Mouse (Mus musculus) urinary bladder, postnatal 25 days (tissue): ENCODE data around the gene Nudt9.

ENCODE experiments used
- DNase-seq: peaks from one replicate; pipeline ENCODE4 v3.0.0; 2022; ENCODE audit warnings: low spot score

Gene Nudt9

DNA sequence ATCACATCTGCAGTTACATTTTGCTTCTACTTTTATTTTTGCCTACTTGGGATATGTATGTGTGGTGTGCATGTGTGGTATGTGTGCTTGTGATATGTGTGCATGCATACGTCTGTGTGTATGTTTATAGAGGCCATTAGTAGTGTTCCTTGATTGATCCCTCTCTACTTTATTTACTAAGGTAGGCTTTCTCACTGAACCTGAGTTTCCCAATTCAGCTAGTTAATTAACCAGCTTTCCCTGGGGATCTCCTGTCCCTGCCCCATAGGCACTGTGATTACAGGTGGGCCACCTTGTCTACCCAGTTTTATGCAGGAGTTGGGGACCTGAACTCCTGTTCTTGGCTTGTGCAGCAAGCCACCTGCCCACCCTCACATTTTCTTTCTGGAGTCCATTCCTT, 9.4 kb upstream of the Nudt9 start:
- DNase-seq: no peak

DNA sequence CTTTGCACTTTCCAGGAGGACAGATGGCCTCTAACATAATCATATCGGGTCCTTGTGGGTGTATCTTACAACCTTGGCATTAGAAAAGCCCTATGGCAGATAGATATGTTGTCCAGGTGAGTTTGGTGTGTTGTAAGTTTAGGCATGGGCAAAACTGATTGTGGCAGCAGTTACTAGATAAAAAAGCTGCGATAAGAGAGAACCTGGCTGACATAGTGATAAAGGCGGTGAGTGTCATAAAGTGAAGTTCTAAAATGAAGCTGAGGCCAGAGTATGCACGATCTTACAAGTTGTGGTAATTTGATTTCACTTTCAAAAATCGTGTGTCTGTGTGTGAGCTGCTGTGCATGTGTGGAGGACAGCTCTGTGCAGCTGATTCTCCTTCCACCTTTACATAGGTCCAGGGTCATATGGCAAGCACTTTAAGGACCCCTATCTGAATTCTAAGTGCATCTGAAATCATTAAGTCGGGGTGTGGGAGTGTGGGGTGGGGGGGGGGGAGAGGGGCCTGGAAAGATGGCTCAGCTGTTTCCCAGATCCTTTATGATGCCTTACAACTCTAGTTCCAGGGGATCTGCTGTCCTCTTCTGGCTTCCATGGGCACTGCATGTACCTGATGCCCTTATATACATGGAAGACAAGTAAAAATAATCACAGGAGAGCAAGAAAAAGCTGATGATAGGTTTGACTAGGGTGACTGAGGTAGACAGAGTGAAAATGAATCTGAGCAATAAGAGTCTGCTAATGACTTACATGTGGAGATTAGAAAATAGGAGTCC, 6.8 kb upstream of the Nudt9 start:
- no peak for DNase-seq

DNA sequence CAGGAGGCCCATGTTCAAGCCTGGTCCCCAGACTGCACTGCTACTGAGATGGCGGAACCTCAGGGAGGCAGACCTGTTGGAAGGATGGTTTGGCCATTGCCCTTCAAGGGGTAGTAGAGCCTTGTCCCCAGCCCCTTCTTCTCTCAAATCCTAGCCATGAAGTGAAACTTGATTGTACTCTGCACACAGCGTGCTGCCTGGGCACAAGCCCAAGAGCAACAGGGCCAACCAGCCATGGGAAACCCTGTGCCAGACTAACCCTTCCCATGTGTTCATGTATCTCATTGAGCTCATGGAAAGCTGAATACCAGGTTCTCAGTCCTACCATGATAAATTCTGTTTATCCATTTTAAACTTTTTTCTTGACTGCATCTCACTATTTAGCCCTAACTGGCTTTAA, 3.2 kb upstream of the Nudt9 start:
- no peak for DNase-seq

DNA sequence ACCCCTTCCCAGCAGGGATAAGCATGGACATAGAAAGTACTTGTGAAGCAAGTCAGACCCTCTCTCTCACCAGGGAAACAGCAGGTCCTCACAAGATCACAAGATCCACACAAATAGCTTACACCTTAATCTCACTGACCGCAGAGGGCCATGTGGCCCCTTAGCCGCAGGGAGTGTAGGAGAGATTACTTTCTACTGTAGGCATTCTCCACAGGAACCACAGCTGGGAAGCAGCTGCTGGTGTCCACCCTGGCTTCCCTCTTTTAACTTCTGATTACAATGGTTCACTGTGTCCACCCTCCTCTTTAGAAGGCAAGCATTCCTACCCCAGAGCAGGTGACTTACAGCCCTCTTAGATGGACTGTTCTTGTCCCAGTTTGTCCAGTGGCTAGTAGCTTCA, 2.4 kb upstream of the Nudt9 start:
- DNase-seq: no peak

DNA sequence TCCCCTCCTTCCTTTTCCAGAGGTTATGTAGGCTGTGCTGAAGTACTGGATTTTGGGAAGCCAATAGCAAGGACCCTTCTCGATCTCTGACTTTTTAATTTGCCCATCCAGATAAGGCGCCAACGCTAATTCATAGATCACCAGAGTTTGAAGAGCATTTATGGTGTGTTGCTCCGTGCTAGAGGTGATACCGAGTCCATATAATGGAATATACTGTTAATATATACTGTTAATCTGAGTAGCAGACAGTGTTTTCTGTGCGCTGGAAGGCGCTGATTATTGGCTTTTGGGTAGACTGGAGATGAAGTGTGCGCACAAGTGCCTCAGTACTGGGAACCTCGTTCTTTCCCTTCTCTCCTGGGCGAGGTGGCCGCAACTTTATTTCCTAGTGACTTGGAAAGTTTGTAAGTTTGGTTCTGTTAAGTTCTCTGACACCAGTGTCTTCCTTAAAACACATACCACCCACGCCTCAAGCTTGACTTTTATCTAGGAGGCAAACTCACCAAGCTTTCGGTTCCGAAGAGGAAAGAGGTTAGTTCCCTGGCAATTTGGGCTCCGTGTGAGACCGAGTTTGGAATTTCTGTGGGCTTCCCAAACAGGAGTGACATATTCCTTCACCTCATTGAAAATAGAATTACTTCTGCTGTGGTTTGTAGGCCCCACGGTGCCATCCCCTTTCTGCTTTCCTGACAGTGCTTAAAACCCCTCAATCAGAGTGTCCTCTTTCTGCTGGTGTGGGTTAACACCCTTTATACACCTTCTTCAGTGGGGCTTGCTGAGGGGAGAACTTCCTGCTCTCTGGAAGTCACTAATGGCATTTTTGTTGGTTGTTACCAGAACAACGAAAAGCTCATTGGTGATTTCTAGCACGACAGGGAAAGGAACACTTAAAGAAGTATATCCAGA, 1.3 kb downstream of the Nudt9 start:
- DNase-seq: no peak

DNA sequence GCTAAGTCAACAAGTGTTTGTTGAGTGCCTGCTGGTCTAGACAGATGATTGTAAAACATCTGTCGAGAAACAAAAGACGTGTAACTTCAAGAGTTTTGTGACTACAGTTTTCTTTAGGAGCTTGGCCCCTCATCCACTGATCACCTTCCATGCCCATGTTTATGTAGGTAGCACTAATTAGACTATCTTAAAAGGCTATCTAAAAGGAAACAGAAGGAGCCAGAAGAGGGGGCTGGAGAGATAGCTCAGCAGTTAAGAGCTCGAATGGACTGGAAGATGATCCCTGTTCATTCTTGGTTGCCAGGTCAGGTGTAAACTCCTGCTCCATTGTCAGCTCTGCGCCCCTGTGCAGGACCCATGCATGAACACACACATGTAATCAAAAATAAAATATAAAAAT, 2.0 kb downstream of the Nudt9 start:
- no peak for DNase-seq

DNA sequence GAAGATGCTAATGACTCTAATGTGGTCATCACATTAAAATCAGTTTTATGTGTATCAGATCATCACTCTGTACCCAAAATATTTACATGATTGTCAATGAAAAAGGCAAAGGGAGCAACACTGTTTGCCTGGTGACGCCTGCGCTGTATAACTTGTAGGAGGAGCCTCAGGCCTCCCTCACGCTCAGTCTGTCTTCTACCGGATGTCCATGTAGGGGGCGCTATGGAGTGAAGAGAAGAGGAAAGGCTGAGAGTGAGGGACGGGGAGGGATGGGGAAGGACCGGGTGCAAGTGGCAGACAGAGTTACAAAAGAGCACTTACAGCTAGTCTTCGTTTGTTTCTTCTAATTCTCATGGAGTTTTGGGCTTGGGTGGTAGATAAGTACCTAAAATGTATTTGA, 6.8 kb downstream of the Nudt9 start:
- no peak for DNase-seq

DNA sequence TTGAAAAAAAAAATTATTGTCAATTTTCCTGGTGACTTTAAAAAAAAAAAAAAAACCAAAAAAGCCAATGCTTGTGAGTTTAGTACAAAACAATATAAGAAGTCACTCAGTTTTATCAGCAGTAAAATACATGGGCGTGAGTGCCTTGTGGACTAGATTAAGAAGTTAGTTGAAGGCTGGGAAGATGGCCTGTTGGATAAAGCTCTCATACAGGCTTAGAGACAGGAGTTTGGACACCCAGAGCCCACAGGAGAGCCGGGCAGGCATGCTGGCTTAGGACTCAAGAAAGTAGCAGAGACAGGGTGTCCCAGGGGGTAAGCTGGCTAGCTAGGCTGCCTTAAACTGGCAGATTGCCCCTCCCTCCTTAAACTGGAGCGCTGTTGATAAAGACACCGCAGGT, 8.8 kb downstream of the Nudt9 start:
- no peak for DNase-seq

DNA sequence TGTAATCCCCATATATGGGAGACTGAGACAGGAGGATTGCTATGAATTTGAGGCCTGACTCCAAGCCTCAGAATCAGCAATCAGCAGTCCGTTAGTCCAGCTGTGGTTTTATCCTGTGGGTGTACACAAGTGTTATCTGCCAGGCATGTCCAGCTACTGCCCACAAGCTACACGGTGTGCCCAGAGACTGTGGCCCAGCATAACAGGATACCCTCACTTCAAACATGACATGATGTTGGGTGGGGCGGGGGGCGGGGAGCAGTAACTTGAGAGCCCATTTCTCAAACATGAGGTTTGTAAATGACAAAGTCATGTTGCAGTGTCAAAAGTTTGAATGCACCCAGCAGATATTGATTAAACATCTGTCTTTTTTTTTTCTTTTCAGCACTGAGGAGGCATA, 9.7 kb downstream of the Nudt9 start:
- DNase-seq: no peak

DNA sequence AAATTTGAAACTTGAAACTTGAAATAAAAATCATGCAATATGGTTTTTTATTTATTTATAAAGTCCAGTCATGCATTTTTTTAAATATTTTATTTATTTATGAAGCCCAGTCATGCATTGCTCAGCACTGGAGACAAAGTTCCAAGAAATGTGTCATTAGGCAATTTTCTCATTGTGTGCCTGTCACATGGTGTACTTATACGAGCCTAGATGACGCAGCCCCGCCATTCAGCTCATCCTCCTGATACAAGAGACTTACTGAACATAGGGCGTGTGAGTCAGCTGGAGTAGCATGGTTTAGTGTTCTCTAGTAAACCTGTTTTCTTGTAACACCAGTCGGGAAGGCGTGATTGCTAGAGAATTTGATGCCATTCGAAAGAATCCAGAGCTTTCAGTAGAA, 10.2 kb downstream of the Nudt9 start:
- DNase-seq: no peak

DNA sequence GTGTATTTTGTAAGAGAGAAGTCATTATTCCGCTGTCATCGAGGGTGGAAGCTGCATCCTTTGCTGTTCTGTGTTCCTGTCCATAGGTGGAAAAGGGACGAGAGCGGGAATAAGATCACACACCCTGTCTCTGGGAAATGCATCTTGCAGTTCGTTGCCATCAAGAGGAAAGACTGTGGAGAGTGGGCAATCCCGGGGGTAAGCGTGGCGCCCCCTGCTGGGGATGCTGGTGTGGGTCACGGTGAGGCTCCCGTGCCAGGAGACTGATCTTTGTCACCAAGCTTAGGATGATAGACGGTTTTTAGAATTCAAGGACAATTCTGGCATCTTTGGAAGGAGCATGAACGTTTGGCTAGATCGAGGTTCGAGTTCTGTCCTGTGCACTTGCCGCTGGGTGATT, 11.9 kb downstream of the Nudt9 start:
- peak; percentile 51 for DNase-seq

DNA sequence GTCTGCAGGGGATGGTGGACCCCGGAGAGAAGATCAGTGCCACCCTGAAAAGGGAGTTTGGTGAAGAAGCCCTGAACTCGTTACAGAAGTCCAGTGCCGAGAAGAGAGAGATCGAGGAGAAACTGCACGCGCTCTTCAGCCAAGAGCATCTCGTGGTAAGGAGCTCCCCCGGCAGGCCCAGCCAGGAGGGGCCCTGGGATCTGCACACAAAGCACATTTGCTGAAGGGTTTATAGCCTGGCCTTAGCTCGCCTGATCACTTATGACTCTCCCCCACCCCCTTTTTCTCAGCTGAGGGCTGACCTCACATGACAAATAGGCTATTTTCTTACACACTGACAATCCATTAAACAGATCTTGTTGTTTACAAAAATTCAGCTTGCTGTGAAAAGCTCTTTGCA, 13.5 kb downstream of the Nudt9 start:
- DNase-seq: no peak

DNA sequence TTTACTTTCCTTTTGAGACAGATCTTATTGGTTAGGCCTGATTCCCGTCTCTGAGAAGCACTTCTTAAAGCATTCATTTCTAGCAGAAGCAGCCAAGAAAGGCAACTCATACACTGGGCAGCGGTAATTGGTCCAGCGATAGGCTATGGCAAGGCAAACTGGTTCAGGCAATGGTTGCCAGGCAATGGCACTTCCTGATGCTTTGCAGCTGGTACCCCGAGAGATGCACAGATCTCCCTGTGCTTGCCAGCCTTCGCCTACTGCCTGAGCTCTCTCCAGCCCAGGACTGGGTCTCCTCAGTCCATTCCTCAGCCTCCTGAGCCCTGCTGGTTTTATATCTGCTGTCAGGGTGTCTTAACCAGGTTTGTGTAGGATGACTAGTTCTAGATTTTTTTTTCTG, 14.3 kb downstream of the Nudt9 start:
- DNase-seq: no peak

DNA sequence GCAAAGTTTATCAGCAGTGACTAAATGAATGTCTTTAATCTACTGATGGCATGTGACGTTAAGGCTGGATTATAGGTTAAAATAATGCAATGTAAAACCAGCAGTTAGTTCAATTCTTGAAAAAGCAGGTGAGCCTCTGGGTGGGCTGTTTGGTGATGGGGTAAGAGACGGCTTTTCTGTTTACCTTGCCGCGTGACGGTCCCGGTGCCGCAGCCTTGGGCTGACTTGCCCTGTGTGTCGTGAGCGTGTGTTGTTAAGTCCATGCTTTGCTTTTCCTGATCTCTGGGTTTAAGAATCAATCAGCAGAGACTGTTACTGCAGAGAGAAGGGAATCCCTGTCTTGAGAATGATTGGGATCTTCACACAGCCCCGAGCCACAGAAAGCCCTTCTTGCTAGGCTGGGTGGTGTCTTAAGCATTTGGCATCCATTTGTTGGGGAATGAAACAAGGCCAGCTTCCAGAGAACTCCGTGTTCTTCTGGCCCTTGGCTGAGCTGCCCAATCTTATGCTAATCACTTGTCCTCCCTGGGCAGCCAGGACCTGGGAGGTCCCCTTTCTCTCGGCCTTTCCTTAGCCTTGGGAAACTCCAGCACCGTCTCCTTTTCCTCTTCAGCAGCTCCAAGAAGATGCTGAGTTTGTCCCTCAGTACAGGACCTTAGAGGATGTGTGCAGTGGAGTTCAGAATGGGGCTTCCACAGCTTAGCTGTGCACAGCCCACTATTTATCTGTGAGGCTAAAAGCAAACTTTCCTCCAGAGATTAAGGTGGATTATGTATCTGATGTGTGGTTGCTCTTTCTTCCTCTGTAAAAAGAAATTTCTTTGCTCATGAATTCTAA, 16.0 kb downstream of the Nudt9 start:
- DNase-seq: no peak

DNA sequence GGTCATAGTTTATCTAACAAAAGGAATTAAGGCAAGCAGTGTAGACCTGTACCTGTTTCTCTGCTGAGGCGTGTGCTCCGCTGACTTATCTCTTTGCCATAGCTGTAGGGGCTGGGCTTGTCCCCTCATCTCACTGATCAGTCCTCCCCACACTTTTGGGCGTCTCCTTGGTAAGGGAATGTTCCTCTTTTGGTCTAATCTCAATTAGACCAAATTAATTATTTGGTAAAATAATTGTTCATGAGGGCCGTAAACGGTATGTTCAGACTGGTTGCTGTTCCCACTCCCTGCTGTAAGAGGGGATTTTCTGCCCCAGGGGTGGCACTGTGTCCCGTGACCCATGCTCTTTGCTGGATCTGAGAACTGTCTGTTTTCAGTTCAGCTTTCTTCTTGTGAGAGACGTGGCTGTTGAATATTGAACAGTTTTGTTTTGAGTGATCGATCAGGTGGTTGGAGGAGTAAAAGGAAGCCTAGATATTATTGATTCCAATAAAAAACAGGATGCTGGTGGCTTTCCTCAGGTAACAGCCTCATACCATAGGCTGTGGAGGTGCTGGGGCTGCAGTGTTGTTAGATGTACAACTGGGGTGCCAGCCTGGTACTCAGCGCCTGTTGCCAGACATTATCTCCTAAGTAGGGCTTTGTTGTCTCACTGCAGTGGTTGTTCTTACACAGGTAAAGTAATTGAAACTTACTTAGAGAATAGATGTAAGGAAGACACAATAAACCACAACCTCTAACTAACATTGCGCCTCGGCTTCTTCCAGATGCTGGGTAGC, 16.9 kb downstream of the Nudt9 start:
- no peak for DNase-seq

DNA sequence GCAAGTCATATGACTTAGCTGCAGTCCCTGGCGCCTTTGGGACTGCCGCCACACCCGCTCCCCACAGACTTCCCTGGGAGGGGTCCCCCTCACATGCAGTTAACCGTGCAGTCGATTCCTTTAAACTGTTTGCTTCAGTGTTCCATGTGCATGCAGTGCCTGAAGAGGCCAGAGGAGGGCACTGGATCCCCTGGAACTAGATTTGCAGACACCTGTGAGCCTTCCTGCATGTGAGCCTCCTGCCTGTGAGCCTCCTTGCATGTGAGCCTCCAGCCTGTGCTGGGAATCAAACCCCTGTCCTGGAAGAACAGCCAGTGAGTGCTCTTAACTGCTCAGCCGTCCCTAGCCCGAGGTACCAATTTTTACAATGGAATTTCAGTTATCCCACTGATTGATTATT, 22.6 kb downstream of the Nudt9 start:
- no peak for DNase-seq

DNA sequence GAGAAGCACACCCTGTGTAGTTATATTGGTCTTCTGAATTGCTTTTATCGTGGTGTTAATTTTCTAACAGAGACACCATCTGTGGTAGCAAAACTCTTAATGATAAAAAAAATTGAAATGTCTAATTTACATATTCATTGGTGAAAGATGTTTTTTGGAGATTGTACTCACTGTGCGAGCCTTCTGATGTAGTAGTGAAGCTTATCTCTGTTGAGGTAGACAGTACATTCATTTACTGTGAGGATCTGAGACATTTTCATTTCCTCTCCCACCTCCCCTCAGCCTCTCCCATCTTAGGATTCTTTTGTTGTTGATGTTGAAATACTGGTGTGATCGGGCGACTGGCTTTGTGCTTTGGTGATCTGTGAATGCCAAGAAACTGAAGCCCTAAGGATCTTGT, 24.9 kb downstream of the Nudt9 start:
- DNase-seq: no peak

DNA sequence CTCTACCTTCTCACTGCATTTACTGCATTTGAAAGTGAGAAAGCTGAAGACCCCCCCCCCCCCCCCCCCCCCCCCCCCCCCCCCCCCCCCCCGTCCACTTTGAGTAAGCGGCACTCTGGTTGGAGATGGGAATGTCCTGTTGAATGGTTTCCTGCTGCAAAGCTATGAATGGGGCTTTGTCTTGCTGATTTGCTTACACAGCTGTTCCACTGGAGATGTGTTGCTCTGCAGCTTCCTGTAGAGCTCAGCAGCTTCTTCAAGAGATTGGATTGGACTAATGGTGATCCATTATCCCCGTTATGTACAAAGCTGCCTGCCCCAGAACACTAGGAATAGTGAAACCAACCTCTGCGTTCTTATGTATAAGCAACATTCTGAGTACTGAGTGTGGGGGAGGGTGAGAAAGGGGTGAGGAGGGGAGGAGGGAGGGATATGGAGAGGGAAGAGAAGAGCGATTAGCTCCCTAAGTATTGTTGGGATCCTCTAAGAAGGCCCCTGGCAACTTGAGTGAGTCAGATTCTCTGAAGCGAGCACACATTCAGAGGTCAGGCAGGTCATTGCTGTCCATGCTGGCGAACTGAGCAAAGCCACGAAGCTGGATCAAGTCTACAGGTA, 26.3 kb downstream of the Nudt9 start:
- no peak for DNase-seq

DNA sequence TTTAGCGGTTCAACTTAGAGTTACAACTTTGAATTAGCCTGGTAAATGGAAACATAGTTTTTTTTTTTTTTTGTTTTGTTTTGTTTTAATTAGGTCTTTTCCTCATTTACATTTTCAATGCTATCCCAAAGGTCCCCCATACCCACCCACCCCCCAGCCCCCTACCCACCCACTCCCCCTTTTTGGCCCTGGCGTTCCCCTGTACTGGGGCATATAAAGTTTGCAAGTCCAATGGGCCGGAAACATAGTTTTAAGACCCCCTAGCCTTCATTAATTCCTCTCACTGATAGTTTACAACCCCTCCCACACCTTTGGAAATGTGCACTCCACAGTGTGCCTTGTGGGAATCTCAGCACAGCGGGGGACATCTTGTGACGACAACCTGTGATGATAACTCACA, 27.5 kb downstream of the Nudt9 start:
- DNase-seq: no peak

DNA sequence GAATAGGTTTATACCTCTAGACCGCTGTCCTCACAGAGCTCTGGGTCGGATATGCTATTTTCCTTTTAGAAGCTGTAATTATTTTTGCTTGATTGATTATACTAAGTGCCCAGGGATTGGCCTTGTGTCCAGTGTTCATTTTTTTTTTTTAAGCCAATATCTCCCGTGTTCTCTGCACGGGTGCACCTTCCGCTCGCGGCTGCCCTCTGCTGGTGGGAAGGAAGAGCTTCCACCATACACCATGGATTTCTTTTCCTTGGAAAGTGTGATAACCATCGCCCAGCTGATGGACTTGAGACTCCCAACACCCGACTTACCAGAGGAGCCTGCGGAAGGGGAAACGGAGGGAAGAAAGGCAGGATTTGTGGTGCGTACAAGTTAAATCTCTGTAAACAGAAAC, 28.3 kb downstream of the Nudt9 start:
- DNase-seq: peak; percentile 74

DNA sequence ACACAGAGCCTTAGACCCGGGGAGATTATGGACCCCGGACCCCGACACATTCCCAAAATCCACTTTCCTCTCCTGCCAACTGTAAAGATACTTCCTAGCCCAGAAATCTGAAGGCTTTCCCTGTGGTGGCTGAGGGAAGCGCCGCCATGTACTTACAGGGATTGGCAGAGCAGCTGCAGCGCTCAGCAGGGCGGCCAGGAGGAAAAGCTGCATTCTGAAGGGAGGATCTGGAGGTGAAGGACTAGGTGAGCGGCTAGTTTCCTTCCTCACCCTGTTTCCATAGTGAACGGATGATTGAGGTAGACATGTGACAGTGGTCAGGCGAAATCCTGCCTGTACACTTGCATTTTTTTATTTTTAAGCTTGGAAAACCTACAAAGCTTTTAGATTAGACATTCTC, 30.3 kb downstream of the Nudt9 start:
- DNase-seq: no peak
